Comparison of ENCODE assay signal across 8 mouse cellular contexts in the genomic region with DNA sequence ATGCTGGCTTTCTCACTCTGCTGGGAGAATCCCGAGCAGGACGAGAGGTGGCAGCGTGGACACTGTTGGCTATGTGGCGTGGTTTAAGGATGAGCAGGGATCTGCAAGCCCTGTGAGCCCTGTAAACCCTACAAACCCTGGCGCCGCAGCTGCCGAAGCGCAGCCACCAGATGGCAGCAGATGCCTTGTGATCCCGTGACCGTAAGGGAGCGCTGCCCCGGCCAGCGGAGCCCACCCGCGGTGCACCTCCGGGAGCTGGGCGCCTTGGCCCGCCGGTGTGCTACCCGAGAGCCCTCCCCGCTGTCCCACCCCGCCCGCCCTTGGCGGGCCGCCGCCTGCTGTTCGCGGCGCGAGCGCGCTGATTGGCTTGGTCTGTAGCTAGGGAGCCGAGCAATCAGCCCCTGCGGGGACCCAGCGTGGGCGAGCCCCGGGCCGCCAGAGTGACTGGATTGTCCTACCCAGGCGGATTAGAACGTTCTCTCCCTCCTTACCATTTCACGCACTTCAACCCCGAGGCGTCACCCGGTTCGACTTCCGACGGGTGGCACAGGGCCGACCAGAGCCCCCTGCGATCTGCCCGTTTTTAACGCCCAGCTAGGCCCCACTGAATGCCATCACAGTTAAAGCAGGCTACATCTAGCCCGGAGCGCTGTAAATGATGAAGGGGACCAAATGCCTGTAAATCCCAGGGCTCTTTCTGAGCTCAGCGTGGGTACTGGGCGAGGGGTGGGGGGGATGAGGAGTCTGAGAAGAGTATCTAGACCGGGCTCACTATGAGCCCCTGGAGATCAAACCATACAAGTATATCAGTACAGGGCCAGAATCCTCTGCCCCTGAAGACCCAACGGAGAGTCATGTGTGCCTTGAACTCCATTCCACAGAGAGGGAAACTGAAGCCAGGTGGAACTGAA. TPM values are rescaled to one million over a fixed set of nuclear protein-coding genes. Genes with fewer than 3 reads are reported as not detected.
A peak's percentile ranks its signal among the peaks of the same experiment; 100 is the strongest.
DNase-seq lines count a peak whose midpoint lies in the region; ATAC-seq lines count a peak whose summit lies in the region.

No protein-coding gene starts in this region.

- H3K9ac ChIP-seq in hindbrain, embryonic 14.5 days: peak overlapping the region; percentile 76

- H3K4me1 ChIP-seq in hindbrain, embryonic 14.5 days (replicated peaks; ENCODE audit: control insufficient read depth, insufficient read depth, low read length): no peaks in the 10 kb centered on the region

- WGBS in hindbrain, embryonic 14.5 days: 1% methylated on average over 57 of the region's 57 CpGs

- no peaks in the 10 kb centered on the region for H3K36me3 ChIP-seq in hindbrain, embryonic 14.5 days (replicated peaks; ENCODE audit: control insufficient read depth, insufficient read depth)

- no peaks in the 10 kb centered on the region for H3K27me3 ChIP-seq in hindbrain, embryonic 14.5 days (ENCODE audit: control insufficient read depth, insufficient read depth, low read length)

- peak; percentile 77 for DNase-seq in T-cell, adult 2 months (ENCODE audit: low spot score)
- DNase-seq in cerebellum, postnatal 25 days: peak; percentile 94 to 95
- peak; percentile 85 to 90 for DNase-seq in frontal cortex, postnatal 25 days (ENCODE audit: low spot score in 2 of 2)
- DNase-seq in hindbrain, embryonic 14.5 days (ENCODE audit: low spot score): peak; percentile 92
- DNase-seq in layer of hippocampus, postnatal 36 days: peak; percentile 86
- peak; percentile 82 for DNase-seq in lung, postnatal 25 days (ENCODE audit: low spot score)
- DNase-seq in retina, embryonic 14.5 days (ENCODE audit: low spot score): peak; percentile 95
- peak; percentile 93 for DNase-seq in thymus, postnatal 4 days

- H3K4me3 ChIP-seq in hindbrain, embryonic 14.5 days (replicated peaks; ENCODE audit: low read length): peak overlapping the region; percentile 46

- ATAC-seq in hindbrain, embryonic 14.5 days (ENCODE audit: low FRiP score): peak; percentile 91

- no peaks in the 10 kb centered on the region for H3K9me3 ChIP-seq in hindbrain, embryonic 14.5 days (ENCODE audit: control insufficient read depth, low read length)

- H3K27ac ChIP-seq in hindbrain, embryonic 14.5 days: peak overlapping the region; percentile 67; the same call in 1 of the 2 replicates

- peak overlapping the region; percentile 74 for H3K4me2 ChIP-seq in hindbrain, embryonic 14.5 days (replicated peaks)

RNA-seq across cellular contexts. Expression of a gene that starts 38.0 kb away (rescaled TPM):
- 34.4 and 41.8 TPM in 2 replicates for polyA plus RNA-seq in hindbrain, embryonic 14.5 days (2014; fragmentation: Nextera tagmentation; extraction: Ambion mirVana)
- total RNA-seq in layer of hippocampus, postnatal 36 days (2021): 10 to 100 TPM; 31.2 to 33.4 TPM

RNA-seq across cellular contexts. Expression of a gene that starts 46.0 kb away (rescaled TPM):
- polyA plus RNA-seq in hindbrain, embryonic 14.5 days (2014; fragmentation: Nextera tagmentation; extraction: Ambion mirVana): 16.8 and 19.6 TPM in 2 replicates
- 10 to 100 TPM; 14.2 to 14.5 TPM for total RNA-seq in layer of hippocampus, postnatal 36 days (2021)

Comparison
In these comparisons a context has a peak if more than half of its experiments do, and no peak if none do; other contexts are left out.
1. Peak in every context shown above with its lines: DNase-seq, ATAC-seq, H3K4me3 ChIP-seq and H3K27ac ChIP-seq.